Mouse (Mus musculus) left cerebral cortex, postnatal 25 days (tissue): ENCODE measurements around the gene Gm8082. TPM values are rescaled to one million over a fixed set of nuclear protein-coding genes. Genes with fewer than 3 reads are reported as not detected.
"Not testable (repeated sequence)": the region's sequence is repeated elsewhere in the genome, so short reads cannot be mapped to it uniquely, and the experiment has no call there.

Experiments
- DNase-seq, 2 experiments: peaks; one replicate each; pipeline ENCODE4 v3.0.0; 2022; ENCODE audit warnings: low spot score in 2 of 2, mixed read lengths in 1 of 2
- intact Hi-C: fragments of 180-260 bp; cut with DNase I; formaldehyde crosslinking; loops from one replicate; pipeline ENCODE4 v1.15.1; 2025
- total RNA-seq, 2 experiments: library from RNA; stranded (reverse); gene quantifications; 2 replicates each; pipeline ENCODE4 v1.2.3; 2021

Gene Gm8082
- not detected for total RNA-seq

- DNase-seq, intact Hi-C loops: not testable (repeated sequence)
Observed at GRCm38 (mm10) chr14:42993524-42993923, at the start of gene Gm8082. Gene Gm8082 (minus strand): TSS chr14:42993624.

DNA sequence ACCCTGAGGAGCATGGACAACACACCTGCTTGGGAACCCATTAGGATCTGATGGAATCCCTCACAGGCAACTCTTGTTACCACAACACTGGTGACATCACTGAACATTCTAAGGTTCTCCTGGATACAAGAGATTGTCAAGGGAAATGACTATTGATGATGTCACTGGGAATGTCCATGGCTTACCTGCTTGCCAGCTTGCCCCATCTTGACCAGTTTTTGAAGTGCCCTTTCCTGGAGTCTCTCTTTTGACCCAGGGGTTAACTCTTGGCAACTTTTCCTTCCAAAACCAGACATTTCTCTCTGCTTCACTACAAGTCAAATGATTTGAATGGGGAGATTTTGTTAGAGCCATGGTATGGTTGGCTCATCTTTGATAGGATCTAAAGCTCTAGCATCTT, 22.1 kb upstream of the Gm8082 start, which contains the start of gene Gm10376:
Gm10376 (minus strand) TSS at position 101 of the 400 bp plus-strand sequence.
- intact Hi-C loops, DNase-seq: not testable (repeated sequence)

Other genes with a start within 250 kb of the Gm8082 start
- gene Gm3015, start 224.8 kb downstream of the Gm8082 start, total RNA-seq, result not detected
- not detected for gene Gm10377, start 195.6 kb downstream of the Gm8082 start, total RNA-seq
- not detected for gene Gm21977, start 140.1 kb downstream of the Gm8082 start, total RNA-seq
- not detected for gene Gm10376, start 22.0 kb upstream of the Gm8082 start, total RNA-seq
- not detected for gene Gm8094, start 83.0 kb upstream of the Gm8082 start, total RNA-seq
- gene Gm8104, start 107.0 kb upstream of the Gm8082 start, total RNA-seq, result under 1 TPM; 0.57 to 0.64 TPM
- 1 to 10 TPM in 1 of 2 experiments, under 1 TPM in 1; 0.78 to 1.2 TPM for gene Gm7233, start 186.2 kb upstream of the Gm8082 start, total RNA-seq
- not detected for gene Gm8122, start 241.7 kb upstream of the Gm8082 start, total RNA-seq